Mouse (Mus musculus) intestine, postnatal 0 days (tissue): Measurements from ENCODE around the gene Pak6. TPM values are rescaled to one million over a fixed set of nuclear protein-coding genes. Genes with fewer than 3 reads are reported as not detected.

Experiments used
- ATAC-seq: fragments of 200-750 bp; cut with Nextera tagmentation; 2 replicates; pipeline ENCODE4 v1.8.0; 2017; ENCODE audit warnings: mild to moderate bottlenecking, moderate TSS enrichment, moderate library complexity
- H3K27ac ChIP-seq: fragments of 300-500 bp; sonication (generic); 2 replicates; pipeline ENCODE4 v1.5.1; 2014; ENCODE audit warnings: mild to moderate bottlenecking, low read depth, low read length, moderate library complexity
- H3K27me3 ChIP-seq: fragments of 300-500 bp; sonication (generic); replicated peaks from 2 replicates; pipeline ENCODE4 v1.6.1; 2014; ENCODE audit warnings: low read length, mixed read lengths; ENCODE audit not compliant: control insufficient read depth, insufficient read depth
- H3K36me3 ChIP-seq: fragments of 300-500 bp; sonication (generic); 2 replicates; pipeline ENCODE4 v1.6.1; 2014; ENCODE audit warnings: mild to moderate bottlenecking, moderate library complexity; ENCODE audit not compliant: control insufficient read depth, insufficient read depth
- H3K4me1 ChIP-seq: fragments of 300-500 bp; sonication (generic); replicated peaks from 2 replicates; pipeline ENCODE4 v1.6.1; 2014; ENCODE audit warnings: antibody characterized with exemption, low read length, mixed read lengths; ENCODE audit not compliant: control insufficient read depth, insufficient read depth
- H3K4me2 ChIP-seq: fragments of 300-500 bp; sonication (generic); replicated peaks from 2 replicates; pipeline ENCODE4 v1.6.1; 2014; ENCODE audit warnings: low read depth, mild to moderate bottlenecking, moderate library complexity
- H3K4me3 ChIP-seq: fragments of 300-500 bp; sonication (generic); 2 replicates; pipeline ENCODE4 v1.5.1; 2014; ENCODE audit warnings: low read depth, low read length
- H3K9ac ChIP-seq: fragments of 300-500 bp; sonication (generic); 2 replicates; pipeline ENCODE4 v1.6.1; 2014; ENCODE audit warnings: mild to moderate bottlenecking, low read depth, low read length
- H3K9me3 ChIP-seq: fragments of 300-500 bp; sonication (generic); 2 replicates; pipeline ENCODE4 v1.6.1; 2016; ENCODE audit warnings: mixed run types; ENCODE audit not compliant: control insufficient read depth
- CTCF ChIP-seq: sonication (generic); IDR thresholded peaks from 2 replicates; pipeline ENCODE4 v1.5.1; 2016; ENCODE audit warnings: low read depth, mild to moderate bottlenecking, control low read depth, antibody characterized with exemption, moderate library complexity
- WGBS: fragments of 180-500 bp; shearing (Covaris S2); extraction: QIAGEN DNeasy Blood & Tissue Kit; methylation state at CpG from one replicate; pipeline ENCODE4 v1.1.7; 2014; 5-methylcytosine and 5-hydroxymethylcytosine counted together
- polyA plus RNA-seq: library from polyadenylated mRNA; unstranded; fragments of >200 nt; fragmentation: Nextera tagmentation; extraction: Ambion mirVana; gene quantifications from 2 replicates; pipeline ENCODE4 v1.2.1, GENCODE M21; 2015

Pak6 gene
- polyA plus RNA-seq, 1 experiment from 2014 or later, result 0.90 TPM

DNA sequence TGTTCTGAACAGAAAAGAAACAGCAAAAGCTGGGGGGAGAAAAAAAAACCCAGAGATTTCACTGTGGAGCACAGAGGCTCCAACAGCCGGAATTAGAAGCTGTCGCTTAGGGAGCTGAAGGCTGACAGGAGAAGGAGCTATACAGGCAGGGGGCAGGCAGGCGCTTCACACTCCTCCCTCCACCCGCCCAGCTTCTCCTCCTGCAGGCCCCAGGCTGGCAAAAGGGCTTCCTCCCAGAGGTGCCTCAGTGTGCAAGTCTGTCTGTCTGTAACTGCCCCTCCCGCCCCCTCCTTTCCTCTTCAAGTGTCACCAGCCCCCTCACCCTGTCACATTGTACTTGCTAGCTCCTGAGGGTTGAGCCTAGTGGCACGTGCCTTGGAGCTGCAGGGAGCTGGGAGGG is 43.3 kb downstream of the Pak6 start:
- no peak overlapping the region for H3K4me2 ChIP-seq
- no peak overlapping the region for H3K27ac ChIP-seq
- H3K27me3 ChIP-seq, result peaks cover 84% of the 10 kb centered on the region
- no peak overlapping the region for H3K4me3 ChIP-seq
- H3K9ac ChIP-seq, result no peak overlapping the region
- H3K9me3 ChIP-seq, result no peaks in the 10 kb centered on the region
- 0 out of 2 replicates have a peak, but pooled peaks cover 11% of the 10 kb centered on the region for H3K4me1 ChIP-seq
- ATAC-seq, result no peak
- TF ChIP-seq CTCF, result 0 out of 2 replicates have a peak, but pooled peaks have one; percentile 20
- H3K36me3 ChIP-seq, result no peaks in the 10 kb centered on the region
- WGBS, result 23% methylated on average over 6 of the region's 6 CpGs

DNA sequence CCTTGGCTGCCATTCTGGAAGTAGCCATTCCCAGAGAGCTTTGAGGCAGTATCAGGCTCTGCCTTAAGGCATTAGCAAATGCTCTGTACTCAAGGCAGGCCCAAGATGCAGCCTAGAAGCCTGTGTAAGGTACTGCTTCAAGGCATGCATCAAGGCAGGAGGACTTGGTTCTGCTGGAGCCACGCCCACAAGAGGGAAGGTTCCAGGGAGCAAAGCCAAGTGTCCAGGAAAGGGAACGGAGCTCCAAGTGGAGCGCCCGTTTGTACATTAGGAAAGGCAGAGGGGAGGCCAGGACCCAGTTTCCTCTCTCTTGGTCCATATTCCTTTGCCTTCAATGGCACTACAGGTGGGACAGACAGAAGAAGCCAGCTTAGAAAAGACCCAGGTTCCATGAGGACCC is 45.4 kb downstream of the Pak6 start:
- Histone ChIP-seq H3K4me1 (0 out of 2 replicates have a peak, but pooled peaks cover 6% of the 10 kb centered on the region), H3K27me3 (peaks cover 79% of the 10 kb centered on the region), H3K36me3 (no peaks in the 10 kb centered on the region), H3K4me2 (no peak overlapping the region), H3K9me3 (no peaks in the 10 kb centered on the region), H3K27ac (no peak overlapping the region), H3K4me3 (no peak overlapping the region), H3K9ac (no peak overlapping the region)
- WGBS, result 61% methylated on average over 4 of the region's 4 CpGs
- no peak for TF ChIP-seq CTCF
- no peak for ATAC-seq

DNA sequence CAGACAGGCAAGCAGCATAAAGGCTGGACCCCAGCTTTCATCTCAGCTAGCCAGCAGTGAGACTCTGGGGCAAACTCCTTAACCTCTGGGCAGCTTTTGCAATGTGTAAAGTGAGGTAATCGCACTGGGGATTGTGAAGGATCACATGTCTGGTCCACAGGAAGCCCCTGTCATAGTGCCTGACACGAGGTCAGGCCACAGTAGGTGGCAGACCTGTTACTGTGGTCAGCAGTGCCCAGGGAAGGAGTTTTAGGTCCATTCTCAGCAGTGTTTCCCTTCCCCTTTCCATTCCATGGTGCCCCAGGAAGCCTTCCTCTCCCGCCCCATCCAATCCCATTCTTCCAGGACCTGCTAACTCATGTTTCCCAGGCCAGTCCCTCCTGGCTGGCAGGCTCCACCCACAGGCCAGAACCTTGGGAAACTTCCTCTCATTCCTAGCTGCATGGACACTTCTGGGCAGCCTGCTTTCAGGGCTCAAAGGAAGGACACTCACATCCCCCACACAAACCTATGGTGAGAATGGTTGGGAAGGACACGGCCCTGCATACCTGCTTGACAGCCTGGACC is 46.6 kb downstream of the Pak6 start:
- no peak overlapping the region for H3K4me3 ChIP-seq
- H3K9me3 ChIP-seq, result no peaks in the 10 kb centered on the region
- no peaks in the 10 kb centered on the region for H3K36me3 ChIP-seq
- WGBS, result 51% methylated on average over 4 of the region's 4 CpGs
- H3K27me3 ChIP-seq, result peaks cover 66% of the 10 kb centered on the region
- H3K27ac ChIP-seq, result no peak overlapping the region
- H3K9ac ChIP-seq, result no peak overlapping the region
- no peak for TF ChIP-seq CTCF
- ATAC-seq, result no peak
- no peak overlapping the region for H3K4me2 ChIP-seq
- 0 out of 2 replicates have a peak, but pooled peaks cover 4% of the 10 kb centered on the region for H3K4me1 ChIP-seq

DNA sequence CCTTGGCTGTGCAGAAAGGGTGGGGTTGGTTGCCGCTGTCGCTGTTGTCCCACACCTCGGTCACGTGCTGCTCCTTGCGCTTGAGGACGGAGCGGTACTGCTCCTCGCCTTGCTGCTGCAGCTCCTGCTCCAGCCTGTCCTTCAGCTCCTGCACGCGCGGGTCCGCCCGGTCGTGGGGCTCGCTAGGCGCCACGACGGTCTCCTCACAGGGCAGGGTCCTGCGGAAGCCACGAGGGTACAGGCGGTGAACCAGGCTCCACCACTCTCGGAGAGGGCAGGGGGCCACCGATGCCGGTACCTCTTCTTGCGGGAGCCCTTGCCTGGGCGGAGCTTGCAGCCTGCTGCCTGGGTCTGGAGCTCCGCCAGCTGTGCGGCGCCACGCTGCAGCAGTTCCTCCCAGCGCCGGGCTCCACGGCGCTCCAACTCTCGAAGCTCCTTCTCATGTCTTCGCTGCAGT is 48.0 kb downstream of the Pak6 start:
- H3K36me3 ChIP-seq, result no peaks in the 10 kb centered on the region
- H3K27me3 ChIP-seq, result peaks cover 53% of the 10 kb centered on the region
- 2% methylated on average over 36 of the region's 36 CpGs for WGBS
- ATAC-seq, result peak; percentile 63
- no peak overlapping the region for H3K27ac ChIP-seq
- peak overlapping the region; percentile 35; the same call in 1 of the 2 replicates for H3K9ac ChIP-seq
- no peak for TF ChIP-seq CTCF
- no peaks in the 10 kb centered on the region for H3K9me3 ChIP-seq
- H3K4me3 ChIP-seq, result peak overlapping the region; percentile 24; the same call in 1 of the 2 replicates
- H3K4me1 ChIP-seq, result 0 out of 2 replicates have a peak, but pooled peaks cover 4% of the 10 kb centered on the region
- peak overlapping the region; percentile 60 for H3K4me2 ChIP-seq

DNA sequence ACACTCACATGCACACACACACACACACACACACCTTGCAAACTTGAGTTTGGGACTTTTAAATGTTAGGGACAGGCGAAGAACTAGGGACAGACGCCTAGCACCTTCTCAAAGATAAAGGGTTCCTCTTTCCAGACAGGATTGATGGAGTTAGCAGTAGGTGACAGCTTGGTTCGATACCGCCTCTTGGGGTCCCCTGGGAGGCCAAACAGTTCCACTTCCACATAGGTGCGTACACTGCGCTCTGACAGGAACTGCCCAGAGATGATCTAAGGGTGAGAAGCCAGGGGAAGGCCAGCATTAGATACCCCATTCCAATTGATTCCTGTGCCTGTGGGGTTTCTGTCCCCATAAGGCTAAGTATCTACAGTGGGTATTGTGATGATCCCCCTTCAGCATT is 50.5 kb downstream of the Pak6 start:
- H3K4me2 ChIP-seq, result no peak overlapping the region
- no peak for TF ChIP-seq CTCF
- no peaks in the 10 kb centered on the region for H3K9me3 ChIP-seq
- no peak overlapping the region for H3K9ac ChIP-seq
- WGBS, result 85% methylated on average over 6 of the region's 6 CpGs
- ATAC-seq, result no peak
- peaks cover 34% of the 10 kb centered on the region for H3K27me3 ChIP-seq
- H3K4me1 ChIP-seq, result 0 out of 2 replicates have a peak, but pooled peaks cover 4% of the 10 kb centered on the region
- H3K36me3 ChIP-seq, result no peaks in the 10 kb centered on the region
- H3K27ac ChIP-seq, result no peak overlapping the region
- no peak overlapping the region for H3K4me3 ChIP-seq

DNA sequence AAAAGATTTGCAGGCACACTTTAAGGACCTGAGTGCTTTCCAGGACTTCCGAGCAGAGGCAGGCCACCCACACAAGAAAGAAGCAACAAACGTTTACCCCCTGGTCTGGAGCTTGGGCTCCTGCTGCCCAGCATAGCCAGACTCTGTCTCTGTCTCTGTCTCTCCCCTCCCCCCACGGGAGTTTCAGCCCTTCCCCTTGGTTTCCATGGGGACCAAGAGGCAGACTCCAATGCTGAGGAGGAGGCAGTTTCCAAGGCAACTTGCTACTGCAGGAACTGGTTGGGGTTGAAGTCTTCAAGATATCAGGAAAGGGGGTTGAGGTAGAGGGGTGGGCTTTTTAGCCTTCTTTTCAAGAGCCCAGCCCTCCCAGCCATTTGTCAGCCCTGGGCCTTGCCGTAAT is 51.1 kb downstream of the Pak6 start:
- no peak for ATAC-seq
- no peaks in the 10 kb centered on the region for H3K36me3 ChIP-seq
- H3K9ac ChIP-seq, result no peak overlapping the region
- H3K27me3 ChIP-seq, result peaks cover 28% of the 10 kb centered on the region
- H3K9me3 ChIP-seq, result no peaks in the 10 kb centered on the region
- no peak overlapping the region for H3K4me3 ChIP-seq
- WGBS, result 41% methylated on average over 4 of the region's 4 CpGs
- H3K4me1 ChIP-seq, result 0 out of 2 replicates have a peak, but pooled peaks cover 4% of the 10 kb centered on the region
- no peak for TF ChIP-seq CTCF
- H3K27ac ChIP-seq, result no peak overlapping the region
- H3K4me2 ChIP-seq, result no peak overlapping the region
